Mouse (Mus musculus): Measurements from ENCODE around the gene Lypla2. TPM values are rescaled to one million over a fixed set of nuclear protein-coding genes. Genes with fewer than 3 reads are reported as not detected.

Lypla2 gene
- polyA plus RNA-seq (2014; fragmentation: Nextera tagmentation; extraction: Ambion mirVana): 201 and 236 TPM in 2 replicates

DNA sequence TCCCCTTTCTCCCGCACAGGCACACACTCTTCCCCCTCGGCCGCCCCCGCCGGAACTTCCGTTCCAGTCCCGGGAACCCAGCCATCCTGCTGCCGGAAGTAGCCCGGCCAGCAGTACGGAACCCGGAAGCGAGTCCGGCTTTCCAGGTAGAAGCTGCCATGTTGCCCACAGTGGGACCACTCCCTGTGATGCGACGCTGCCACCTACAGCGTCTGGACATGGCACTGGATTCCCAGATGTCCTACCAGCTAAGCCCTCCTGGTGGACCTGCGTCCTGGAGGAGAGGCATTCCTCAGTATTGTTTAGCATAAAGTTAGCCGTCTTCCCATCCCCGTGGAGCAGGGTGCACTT is at the start of gene Lypla2:
Lypla2 (minus strand) TSS at position 71 of the 351 bp plus-strand sequence.
- DNase-seq (peak; percentile 92), ATAC-seq (ENCODE audit: low FRiP score, low TSS enrichment) (peak; percentile 81)
- peak within 1 kb of the TSS; percentile 70; the same call in 1 of the 2 replicates for H3K27ac ChIP-seq (replicated peaks; ENCODE audit: low read depth, low read length)
- peak within 1 kb of the TSS; percentile 90 for H3K9ac ChIP-seq (replicated peaks; ENCODE audit: low read length)
- no peaks in the 10 kb centered on the region for H3K27me3 ChIP-seq (ENCODE audit: control insufficient read depth, insufficient read depth, low read length)
- WGBS: under 1% methylated on average over 19 of the region's 19 CpGs
- H3K4me3 ChIP-seq (replicated peaks; ENCODE audit: low read depth, low read length): peak within 1 kb of the TSS; percentile 91
- peaks cover 64% of the 10 kb centered on the region for H3K36me3 ChIP-seq (ENCODE audit: control insufficient read depth, insufficient read depth, low read length)
- peak within 1 kb of the TSS; percentile 84 for H3K4me2 ChIP-seq (ENCODE audit: low read length)
- H3K9me3 ChIP-seq (ENCODE audit: control insufficient read depth, low read length): no peaks in the 10 kb centered on the region
- peaks cover 12% of the 10 kb centered on the region for H3K4me1 ChIP-seq (ENCODE audit: control insufficient read depth, insufficient read depth, low read length)

DNA sequence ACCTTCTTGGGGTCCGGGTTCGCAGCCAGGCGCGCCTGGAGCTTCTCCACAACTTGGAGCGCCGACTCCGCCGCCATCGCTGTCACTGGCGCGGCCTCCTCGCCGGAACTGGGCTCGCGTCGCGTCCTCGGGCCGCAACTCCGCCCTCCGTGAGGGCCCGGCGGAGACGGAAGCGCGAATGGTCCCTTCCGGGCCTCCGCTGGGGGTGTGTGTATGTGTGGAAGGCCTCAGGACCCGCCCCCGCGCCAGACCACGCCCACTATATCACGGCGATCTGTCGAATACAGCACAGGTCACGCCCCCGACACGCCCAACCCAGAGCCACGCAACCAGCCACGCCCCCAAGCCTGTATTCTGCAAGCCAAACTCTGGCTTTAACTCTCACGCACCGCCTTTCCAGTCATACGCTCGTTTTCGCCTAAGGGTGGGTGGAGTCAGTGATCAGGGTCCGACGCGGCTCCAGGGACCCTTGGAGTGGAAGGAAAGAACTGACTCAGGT is 49.2 kb upstream of the Lypla2 start, which contains the start of gene Eloa:
Eloa (minus strand) TSS at position 215 of the 499 bp plus-strand sequence.
- Histone ChIP-seq H3K36me3 (ENCODE audit: control insufficient read depth, insufficient read depth, low read length) (no peaks in the 10 kb centered on the region), H3K27ac (replicated peaks; ENCODE audit: low read depth, low read length) (peak within 1 kb of the TSS; percentile 81), H3K4me2 (ENCODE audit: low read length) (peak within 1 kb of the TSS; percentile 97), H3K27me3 (ENCODE audit: control insufficient read depth, insufficient read depth, low read length) (no peaks in the 10 kb centered on the region), H3K9ac (replicated peaks; ENCODE audit: low read length) (peak within 1 kb of the TSS; percentile 97), H3K4me1 (ENCODE audit: control insufficient read depth, insufficient read depth, low read length) (peaks cover 14% of the 10 kb centered on the region), H3K9me3 (ENCODE audit: control insufficient read depth, low read length) (no peaks in the 10 kb centered on the region), H3K4me3 (replicated peaks; ENCODE audit: low read depth, low read length) (peak within 1 kb of the TSS; percentile 90)
- WGBS: under 1% methylated on average over 48 of the region's 48 CpGs
- ATAC-seq (ENCODE audit: low FRiP score, low TSS enrichment) (peak; percentile 98), DNase-seq (peak; percentile 97)

DNA sequence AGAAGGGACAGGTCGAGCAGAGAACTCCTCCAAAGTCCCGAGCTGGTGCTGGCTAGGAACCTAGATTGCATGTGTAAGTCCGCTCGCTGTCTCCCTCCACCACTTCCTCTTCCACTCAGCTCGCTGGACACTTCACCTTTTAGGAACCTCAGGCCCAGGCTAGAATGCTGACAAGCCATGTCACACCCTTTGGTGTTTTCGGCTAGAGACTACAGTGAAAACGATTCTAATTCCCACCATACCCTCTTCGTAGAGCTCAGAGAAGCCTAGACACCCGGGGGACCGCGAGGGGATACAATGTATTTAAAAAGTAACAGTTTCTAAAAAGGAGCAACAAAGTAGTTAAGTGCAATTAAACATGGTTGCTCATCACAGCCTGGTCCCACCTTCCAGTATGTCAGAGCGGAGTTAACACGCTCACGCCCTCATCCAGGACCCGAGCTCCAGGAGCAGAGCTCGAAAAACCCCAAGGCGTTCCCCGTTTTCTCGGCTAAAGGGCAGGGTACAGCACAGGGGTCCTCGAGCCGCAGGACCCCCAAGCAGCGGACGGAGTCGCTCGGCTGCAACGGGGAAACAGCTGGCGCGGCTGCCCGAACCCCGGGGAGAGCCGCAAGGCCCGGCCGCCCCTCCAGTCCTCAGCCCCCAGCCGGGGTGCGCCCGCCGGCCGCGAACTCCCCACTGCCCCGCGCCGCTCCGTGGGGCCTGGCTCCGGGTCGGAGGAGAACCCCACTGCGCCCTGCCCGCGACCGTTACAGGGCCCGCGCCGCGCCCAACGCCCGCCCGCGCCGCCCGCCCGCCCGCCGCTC is 48.5 kb upstream of the Lypla2 start:
- 1% methylated on average over 62 of the region's 62 CpGs for WGBS
- Histone ChIP-seq H3K4me3 (replicated peaks; ENCODE audit: low read depth, low read length) (peak overlapping the region; percentile 90), H3K36me3 (ENCODE audit: control insufficient read depth, insufficient read depth, low read length) (no peaks in the 10 kb centered on the region), H3K4me1 (ENCODE audit: control insufficient read depth, insufficient read depth, low read length) (peaks cover 14% of the 10 kb centered on the region), H3K27me3 (ENCODE audit: control insufficient read depth, insufficient read depth, low read length) (no peaks in the 10 kb centered on the region), H3K4me2 (ENCODE audit: low read length) (peak overlapping the region; percentile 97), H3K9me3 (ENCODE audit: control insufficient read depth, low read length) (no peaks in the 10 kb centered on the region), H3K9ac (replicated peaks; ENCODE audit: low read length) (peak overlapping the region; percentile 97), H3K27ac (replicated peaks; ENCODE audit: low read depth, low read length) (peak overlapping the region; percentile 81)
- DNase-seq (peak; percentile 22), ATAC-seq (ENCODE audit: low FRiP score, low TSS enrichment) (peak; percentile 74)

DNA sequence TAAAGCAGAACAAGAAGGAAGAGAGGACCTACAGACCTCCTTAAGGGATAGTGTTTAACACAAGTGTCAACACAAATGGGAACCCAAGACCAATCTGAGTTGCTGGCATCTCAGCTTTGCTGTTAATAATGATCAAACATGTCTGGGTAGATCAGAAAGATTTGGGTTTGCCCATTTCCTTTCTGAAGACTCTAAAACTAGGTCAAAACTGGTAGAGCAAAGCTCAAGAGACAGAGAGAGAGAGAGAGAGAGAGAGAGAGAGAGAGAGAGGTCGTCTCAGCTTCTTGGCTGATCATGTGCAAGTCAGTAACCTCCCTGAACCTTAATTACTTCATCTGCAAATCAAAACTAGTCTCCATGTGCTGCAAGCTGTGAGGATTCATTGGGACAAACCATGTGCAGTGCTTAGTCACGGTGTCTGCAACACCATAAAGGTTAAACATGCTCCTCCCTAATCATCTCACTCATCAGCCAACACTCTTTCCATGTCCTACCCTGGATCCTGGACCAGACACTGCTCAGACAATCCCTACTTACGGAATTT is 43.7 kb upstream of the Lypla2 start:
- H3K27me3 ChIP-seq (ENCODE audit: control insufficient read depth, insufficient read depth, low read length): no peaks in the 10 kb centered on the region
- H3K36me3 ChIP-seq (ENCODE audit: control insufficient read depth, insufficient read depth, low read length): peaks cover 27% of the 10 kb centered on the region
- no peak for ATAC-seq (ENCODE audit: low FRiP score, low TSS enrichment)
- no peak overlapping the region for H3K4me2 ChIP-seq (ENCODE audit: low read length)
- H3K9ac ChIP-seq (replicated peaks; ENCODE audit: low read length): no peak overlapping the region
- no peak overlapping the region for H3K27ac ChIP-seq (replicated peaks; ENCODE audit: low read depth, low read length)
- DNase-seq: no peak
- no peak overlapping the region for H3K4me3 ChIP-seq (replicated peaks; ENCODE audit: low read depth, low read length)
- H3K4me1 ChIP-seq (ENCODE audit: control insufficient read depth, insufficient read depth, low read length): peaks cover 14% of the 10 kb centered on the region
- 86% methylated on average over 3 of the region's 3 CpGs for WGBS
- no peaks in the 10 kb centered on the region for H3K9me3 ChIP-seq (ENCODE audit: control insufficient read depth, low read length)

DNA sequence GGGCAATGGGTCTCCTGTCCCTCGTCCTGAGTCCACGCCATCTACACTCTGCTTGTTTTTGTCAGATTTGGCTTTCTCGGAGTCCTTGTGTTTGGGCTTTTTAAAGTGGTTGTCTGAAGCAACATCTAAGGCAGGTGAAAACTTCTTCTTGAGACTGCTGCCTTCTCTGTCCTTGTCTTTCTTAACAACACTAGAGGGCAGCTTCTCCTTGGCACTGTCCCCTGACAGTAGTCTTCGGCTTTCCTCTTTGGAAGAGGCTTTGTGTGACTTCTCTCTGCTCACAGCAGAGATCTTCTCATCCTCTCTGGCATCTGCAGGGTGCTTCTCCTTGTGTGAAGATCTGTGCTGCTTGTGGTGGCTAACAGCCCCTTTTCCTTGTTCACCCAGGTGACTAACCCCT is 38.2 kb upstream of the Lypla2 start:
- H3K36me3 ChIP-seq (ENCODE audit: control insufficient read depth, insufficient read depth, low read length): peaks cover 77% of the 10 kb centered on the region
- DNase-seq: no peak
- 89% methylated on average over 4 of the region's 4 CpGs for WGBS

DNA sequence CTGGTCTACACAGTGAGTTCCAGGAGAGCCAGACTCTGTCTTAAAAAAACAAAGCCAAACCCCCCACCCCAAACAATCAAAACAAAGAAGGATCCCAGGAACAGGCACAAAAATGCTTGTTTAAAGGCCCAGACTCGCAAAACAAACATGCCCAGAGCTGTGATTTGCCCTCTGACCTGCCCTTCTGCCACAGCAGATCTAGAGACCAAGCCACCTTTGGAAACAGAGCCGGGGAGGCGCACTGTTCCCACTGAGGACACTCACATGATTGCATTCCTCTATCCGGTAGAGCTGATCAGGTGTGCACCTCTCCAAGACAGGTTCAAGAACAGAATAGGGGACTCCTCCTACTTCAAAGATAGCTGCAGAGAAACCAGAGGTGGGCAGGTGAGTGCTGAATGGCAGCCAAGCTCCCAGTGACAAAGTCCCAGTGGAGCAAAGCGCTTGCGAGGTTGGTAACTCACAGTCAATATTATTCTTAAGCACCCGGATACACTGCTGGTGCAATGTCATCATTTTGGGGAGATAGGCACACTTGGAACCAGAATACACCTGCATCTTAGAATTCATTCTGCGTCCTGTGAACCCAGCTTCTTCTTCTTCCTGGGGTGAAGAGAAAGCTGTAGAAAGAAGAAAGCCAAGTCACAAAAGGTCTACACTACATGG is 36.5 kb upstream of the Lypla2 start:
- peaks cover 90% of the 10 kb centered on the region for H3K36me3 ChIP-seq (ENCODE audit: control insufficient read depth, insufficient read depth, low read length)
- no peaks in the 10 kb centered on the region for H3K27me3 ChIP-seq (ENCODE audit: control insufficient read depth, insufficient read depth, low read length)
- H3K4me2 ChIP-seq (ENCODE audit: low read length): no peak overlapping the region
- no peak for ATAC-seq (ENCODE audit: low FRiP score, low TSS enrichment)
- H3K9me3 ChIP-seq (ENCODE audit: control insufficient read depth, low read length): no peaks in the 10 kb centered on the region
- H3K4me3 ChIP-seq (replicated peaks; ENCODE audit: low read depth, low read length): no peak overlapping the region
- no peak overlapping the region for H3K9ac ChIP-seq (replicated peaks; ENCODE audit: low read length)
- WGBS: 96% methylated on average over 8 of the region's 8 CpGs
- no peak overlapping the region for H3K27ac ChIP-seq (replicated peaks; ENCODE audit: low read depth, low read length)
- no peaks in the 10 kb centered on the region for H3K4me1 ChIP-seq (ENCODE audit: control insufficient read depth, insufficient read depth, low read length)
- DNase-seq: no peak

More for the DNA sequence above, 38.2 kb upstream of the Lypla2 start:
- H3K9ac ChIP-seq (replicated peaks; ENCODE audit: low read length): no peak overlapping the region
- H3K27ac ChIP-seq (replicated peaks; ENCODE audit: low read depth, low read length): no peak overlapping the region
- no peak overlapping the region for H3K4me2 ChIP-seq (ENCODE audit: low read length)
- H3K27me3 ChIP-seq (ENCODE audit: control insufficient read depth, insufficient read depth, low read length): no peaks in the 10 kb centered on the region
- no peaks in the 10 kb centered on the region for H3K9me3 ChIP-seq (ENCODE audit: control insufficient read depth, low read length)
- ATAC-seq (ENCODE audit: low FRiP score, low TSS enrichment): no peak
- H3K4me3 ChIP-seq (replicated peaks; ENCODE audit: low read depth, low read length): no peak overlapping the region
- H3K4me1 ChIP-seq (ENCODE audit: control insufficient read depth, insufficient read depth, low read length): no peaks in the 10 kb centered on the region

DNA sequence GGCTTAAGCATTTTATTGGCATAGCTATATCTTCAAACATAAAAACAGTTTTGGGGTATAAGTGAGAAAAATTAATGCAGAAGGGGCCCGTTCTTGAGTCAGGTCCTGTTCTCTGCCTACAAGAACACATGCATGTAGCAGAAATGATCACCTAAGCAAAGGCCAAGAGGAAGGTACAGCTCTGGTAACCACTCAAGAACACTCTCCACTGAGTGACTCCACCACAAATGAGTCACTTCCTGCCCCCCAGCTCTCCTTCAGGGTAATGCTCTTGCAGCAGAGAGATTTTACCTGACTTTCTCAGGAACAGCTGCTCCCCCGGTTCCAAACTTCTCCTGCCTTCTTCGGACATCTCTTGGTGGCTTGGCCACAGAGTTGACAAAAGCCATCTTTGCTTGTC is 34.4 kb upstream of the Lypla2 start:
- no peak for ATAC-seq (ENCODE audit: low FRiP score, low TSS enrichment)
- H3K27ac ChIP-seq (replicated peaks; ENCODE audit: low read depth, low read length): no peak overlapping the region
- H3K36me3 ChIP-seq (ENCODE audit: control insufficient read depth, insufficient read depth, low read length): peaks cover 91% of the 10 kb centered on the region
- H3K9ac ChIP-seq (replicated peaks; ENCODE audit: low read length): no peak overlapping the region
- H3K4me2 ChIP-seq (ENCODE audit: low read length): no peak overlapping the region
- DNase-seq: no peak
- WGBS: 94% methylated on average over 3 of the region's 3 CpGs
- H3K4me3 ChIP-seq (replicated peaks; ENCODE audit: low read depth, low read length): no peak overlapping the region
- no peaks in the 10 kb centered on the region for H3K9me3 ChIP-seq (ENCODE audit: control insufficient read depth, low read length)
- H3K4me1 ChIP-seq (ENCODE audit: control insufficient read depth, insufficient read depth, low read length): no peaks in the 10 kb centered on the region
- H3K27me3 ChIP-seq (ENCODE audit: control insufficient read depth, insufficient read depth, low read length): no peaks in the 10 kb centered on the region

DNA sequence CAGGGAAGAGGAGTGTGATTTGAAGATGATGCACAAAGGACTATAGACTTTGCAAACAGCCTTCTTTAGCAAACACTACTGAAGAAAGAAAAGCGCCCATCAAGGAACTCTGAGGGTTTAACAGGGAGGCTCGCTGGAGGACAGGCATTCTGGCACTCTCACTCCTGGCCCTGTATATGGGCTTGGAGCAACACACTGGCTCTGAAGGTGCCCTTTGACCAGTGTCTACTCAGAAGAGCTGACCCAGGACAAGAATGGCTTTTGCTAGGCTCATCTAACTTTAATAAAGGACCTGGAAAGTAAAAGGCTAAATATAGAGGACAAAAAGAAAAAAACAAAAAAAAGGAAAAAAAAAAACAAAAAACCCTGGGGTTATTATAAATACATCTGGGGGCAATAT is 32.5 kb upstream of the Lypla2 start:
- ATAC-seq (ENCODE audit: low FRiP score, low TSS enrichment) (no peak), DNase-seq (no peak)
- H3K4me1 ChIP-seq (ENCODE audit: control insufficient read depth, insufficient read depth, low read length): no peaks in the 10 kb centered on the region
- H3K4me2 ChIP-seq (ENCODE audit: low read length): no peak overlapping the region
- H3K27ac ChIP-seq (replicated peaks; ENCODE audit: low read depth, low read length): no peak overlapping the region
- WGBS: 91% methylated on average over 2 of the region's 2 CpGs
- H3K9me3 ChIP-seq (ENCODE audit: control insufficient read depth, low read length): no peaks in the 10 kb centered on the region
- H3K27me3 ChIP-seq (ENCODE audit: control insufficient read depth, insufficient read depth, low read length): no peaks in the 10 kb centered on the region
- no peak overlapping the region for H3K9ac ChIP-seq (replicated peaks; ENCODE audit: low read length)
- H3K36me3 ChIP-seq (ENCODE audit: control insufficient read depth, insufficient read depth, low read length): peaks cover 78% of the 10 kb centered on the region
- no peak overlapping the region for H3K4me3 ChIP-seq (replicated peaks; ENCODE audit: low read depth, low read length)

Measured in midbrain, embryonic 14.5 days (tissue).